Mouse (Mus musculus) B cell, adult 62 days (primary cell): ENCODE measurements around the gene Krt28. TPM values are rescaled to one million over a fixed set of nuclear protein-coding genes. Genes with fewer than 3 reads are reported as not detected.

Experiments
- total RNA-seq: library from RNA; stranded (reverse); gene quantifications from 4 replicates; pipeline ENCODE4 v1.2.4, GENCODE M21; 2023

Gene Krt28
- total RNA-seq, result not detected in 4 replicates

DNA sequence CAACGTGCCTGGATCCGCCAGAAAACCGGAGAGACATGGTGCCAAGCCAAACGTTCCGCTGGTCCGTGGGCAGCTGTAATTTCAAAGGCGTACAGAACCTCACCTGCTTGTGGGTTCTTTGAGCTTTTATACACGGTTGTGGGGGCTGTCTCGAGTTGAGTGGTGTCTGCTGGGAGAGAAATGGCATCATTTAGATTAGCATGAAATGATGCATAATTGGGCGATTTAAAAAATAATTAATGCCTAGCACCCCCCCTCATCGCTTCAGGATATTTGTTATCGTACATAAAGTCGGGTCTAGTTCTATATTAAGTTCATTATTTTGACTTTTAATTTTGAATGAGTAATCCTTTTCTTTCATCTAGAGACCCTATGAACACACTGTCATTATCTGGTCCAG is at the start of gene Krt28:
TSS of gene Krt28 (minus strand) at position 101 of the 400 bp plus-strand sequence.

DNA sequence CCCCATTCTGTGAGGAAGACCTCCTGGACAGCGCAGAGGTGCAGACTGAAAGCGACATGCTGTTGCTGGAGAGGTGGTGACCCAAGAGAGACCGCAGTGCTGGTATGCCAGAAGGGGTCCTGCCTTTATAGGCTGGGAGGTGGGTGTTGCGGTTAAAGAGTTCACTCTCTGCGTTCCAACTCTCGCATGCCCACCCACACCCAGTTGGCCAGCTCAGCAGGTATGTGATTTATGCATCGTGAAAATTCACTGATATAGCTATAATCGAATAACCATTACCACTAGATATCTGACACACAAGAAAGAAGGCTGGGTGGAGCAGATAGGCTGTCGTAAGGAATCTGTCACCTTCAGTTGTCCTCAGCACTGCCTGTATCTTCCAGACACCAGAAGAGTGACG is 47.5 kb upstream of the Krt28 start, which contains the start of gene Krt12:
TSS of gene Krt12 (minus strand) at position 101 of the 400 bp plus-strand sequence.

DNA sequence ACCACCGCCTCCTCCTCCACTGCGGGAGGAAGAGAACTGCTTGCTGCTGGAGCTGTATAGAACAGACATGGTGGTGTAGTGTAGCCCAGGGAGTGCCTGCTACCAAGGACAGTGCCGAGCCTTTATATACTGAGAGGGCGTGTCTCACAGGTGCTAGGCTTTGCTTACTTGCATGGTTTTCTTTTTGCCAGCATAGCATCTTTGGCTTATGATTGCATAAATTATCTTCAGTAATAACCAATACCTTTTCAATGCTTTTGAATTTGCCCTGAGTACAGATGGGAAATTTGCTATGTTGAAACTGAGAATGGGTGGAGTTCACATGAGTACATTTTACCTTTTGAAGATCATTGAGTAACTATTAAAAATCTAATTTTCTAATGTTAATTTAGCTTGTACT is 14.6 kb upstream of the Krt28 start, which contains the start of gene Krt10:
TSS of gene Krt10 (minus strand) at position 101 of the 400 bp plus-strand sequence.

DNA sequence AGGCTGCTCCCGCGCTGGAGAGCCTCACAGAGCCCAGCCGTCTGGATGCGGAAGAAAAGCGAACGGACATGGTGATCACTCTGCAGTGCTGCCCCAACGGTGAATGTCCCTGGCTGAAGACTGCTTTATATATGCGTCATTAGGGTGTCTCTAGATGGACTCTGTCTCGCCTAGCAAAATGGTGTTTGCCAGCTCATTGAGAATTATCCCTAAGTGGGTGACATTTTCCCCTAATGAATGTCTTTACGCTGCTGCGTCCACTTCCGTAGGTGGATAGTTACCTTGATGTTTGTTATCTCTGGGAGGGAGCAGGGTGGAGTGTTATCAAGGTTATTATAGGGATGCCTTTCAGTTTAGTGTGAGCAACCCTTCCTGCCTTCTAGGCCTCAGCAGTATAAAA is 23.7 kb downstream of the Krt28 start, which contains the start of gene Krt27:
TSS of gene Krt27 (minus strand) at position 101 of the 400 bp plus-strand sequence.

DNA sequence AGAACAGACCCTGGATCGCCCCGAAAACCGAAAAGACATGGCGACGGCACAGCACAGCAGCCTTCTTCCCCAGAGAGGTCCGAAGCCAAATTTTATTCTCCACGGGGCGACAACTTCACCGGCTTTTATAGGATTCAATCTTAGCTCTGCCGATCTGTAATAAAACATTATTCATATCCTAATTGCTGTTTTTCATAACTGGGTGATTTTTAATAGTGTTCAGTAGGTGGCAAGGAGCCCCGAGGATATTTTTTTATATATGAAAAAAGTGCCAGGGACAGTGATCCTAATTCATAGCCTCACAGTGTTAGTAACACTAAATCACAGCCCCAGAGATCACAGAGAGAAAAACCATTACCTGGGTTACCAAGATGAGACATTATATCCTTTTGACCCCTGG is 36.8 kb downstream of the Krt28 start, which contains the start of gene Krt26:
TSS of gene Krt26 (minus strand) at position 101 of the 400 bp plus-strand sequence.

DNA sequence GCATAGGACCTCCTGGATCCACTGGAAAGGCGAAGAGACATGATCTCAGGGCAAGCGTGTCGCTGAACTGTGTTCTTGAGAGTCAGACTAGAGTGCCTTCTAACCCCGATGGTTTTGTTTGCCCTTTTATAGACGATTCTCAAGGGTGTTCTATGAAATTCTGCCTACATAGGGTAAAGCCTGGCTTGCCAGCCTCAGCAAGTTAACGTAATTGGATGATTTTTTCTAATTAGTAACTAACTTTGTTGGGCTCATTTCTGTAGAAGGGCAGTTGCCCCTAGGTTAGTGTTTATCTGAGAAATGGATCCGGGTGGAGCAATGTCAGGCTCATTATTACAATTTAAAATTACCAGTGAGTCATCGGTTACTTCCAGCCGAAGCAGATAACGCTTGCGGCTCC is 51.9 kb downstream of the Krt28 start, which contains the start of gene Krt25:
TSS of gene Krt25 (minus strand) at position 101 of the 400 bp plus-strand sequence.

Other genes starting within 250 kb of the Krt28 start
- 903 to 950 TPM (median 930 TPM) in 4 replicates for gene Ccr7, start 219.8 kb downstream of the Krt28 start, total RNA-seq
- gene Smarce1, start 143.9 kb downstream of the Krt28 start, total RNA-seq, result 150 to 170 TPM (median 165 TPM) in 4 replicates
- gene Krt222, start 130.8 kb downstream of the Krt28 start, total RNA-seq, result 0.60 to 2.4 TPM (median 1.8 TPM) in 4 replicates
- not detected in 4 replicates for gene Krt24, start 89.6 kb downstream of the Krt28 start, total RNA-seq
- not detected in 4 replicates for gene Krt25, start 52.0 kb downstream of the Krt28 start, total RNA-seq
- not detected in 4 replicates for gene Krt26, start 36.9 kb downstream of the Krt28 start, total RNA-seq
- gene Krt27, start 23.8 kb downstream of the Krt28 start, total RNA-seq, result not detected in 4 replicates
- gene Krt10, start 14.5 kb upstream of the Krt28 start, total RNA-seq, result 2.1 to 3.6 TPM (median 2.4 TPM) in 4 replicates
- not detected in 4 replicates for gene Krt12, start 47.4 kb upstream of the Krt28 start, total RNA-seq
- not detected in 4 replicates for gene Krt20, start 63.2 kb upstream of the Krt28 start, total RNA-seq
- not detected in 4 replicates for gene Krt23, start 118.2 kb upstream of the Krt28 start, total RNA-seq
- not detected in 4 replicates for gene Krt39, start 146.4 kb upstream of the Krt28 start, total RNA-seq
- not detected in 4 replicates for gene Krt40, start 168.3 kb upstream of the Krt28 start, total RNA-seq
- not detected in 4 replicates for gene Krtap3-3, start 176.0 kb upstream of the Krt28 start, total RNA-seq
- not detected in 4 replicates for gene Krtap3-2, start 181.9 kb upstream of the Krt28 start, total RNA-seq
- gene Gm11939, start 184.6 kb upstream of the Krt28 start, total RNA-seq, result not detected in 4 replicates
- gene Krtap3-1, start 191.7 kb upstream of the Krt28 start, total RNA-seq, result not detected in 4 replicates
- not detected in 4 replicates for gene Krtap1-5, start 206.1 kb upstream of the Krt28 start, total RNA-seq
- not detected in 4 replicates for gene Krtap1-4, start 208.8 kb upstream of the Krt28 start, total RNA-seq
- gene Krtap1-3, start 216.4 kb upstream of the Krt28 start, total RNA-seq, result not detected in 4 replicates
- gene Krtap9-3, start 223.2 kb upstream of the Krt28 start, total RNA-seq, result not detected in 4 replicates
- not detected in 4 replicates for gene Gm11938, start 228.4 kb upstream of the Krt28 start, total RNA-seq
- gene Gm11937, start 235.3 kb upstream of the Krt28 start, total RNA-seq, result not detected in 4 replicates
- not detected in 4 replicates for gene Krtap2-4, start 239.9 kb upstream of the Krt28 start, total RNA-seq
- not detected in 4 replicates for gene Gm11562, start 245.5 kb upstream of the Krt28 start, total RNA-seq